ENCODE assay signal across 34 mouse cellular contexts in the genomic region with DNA sequence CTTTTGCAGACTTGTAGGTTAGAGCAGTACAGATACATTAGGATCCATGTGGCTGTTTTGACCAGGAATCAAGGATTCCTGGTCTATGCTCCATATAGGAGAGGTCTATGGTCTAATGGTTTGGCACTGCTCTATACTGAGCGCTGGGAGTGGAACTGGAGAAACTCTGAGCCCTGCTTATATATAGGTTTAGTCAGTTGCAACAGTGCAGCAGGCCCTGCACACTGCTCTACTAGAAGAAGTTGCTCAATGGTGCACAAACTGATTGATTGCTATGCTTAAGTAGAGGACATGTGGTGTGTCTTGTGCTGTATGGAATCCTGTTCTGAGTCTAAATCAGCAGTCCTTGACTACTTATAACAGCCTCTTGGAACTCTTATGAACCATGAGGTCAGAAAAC. TPM values are rescaled to one million over a fixed set of nuclear protein-coding genes. Genes with fewer than 3 reads are reported as not detected.
A peak's percentile ranks its signal among the peaks of the same experiment; 100 is the strongest.
DNase-seq lines count a peak whose midpoint lies in the region; ATAC-seq and TF ChIP-seq lines count a peak whose summit lies in the region.
"Had no signal": no experiment of that assay in that cellular context is flagged by ENCODE, and none has a peak within 500 bp of the region (broad histone marks: within the 10 kb centered on the region; RNA-seq: fewer than 3 reads in every experiment).

No protein-coding gene starts in this region.

- TF ChIP-seq CTCF in lung, postnatal 0 days (IDR thresholded peaks at IDR 0.05): no peak
- TF ChIP-seq CTCF in lung, adult 2 months (IDR thresholded peaks at IDR 0.05; ENCODE audit: insufficient read depth, low read length): no peak

- no peak for TF ChIP-seq POLR2A in lung, adult 2 months (IDR thresholded peaks at IDR 0.05; ENCODE audit: borderline replicate concordance, extremely low read depth, low read depth, low read length)

- no peak for ATAC-seq in heart, embryonic 11.5 days (replicated peaks; ENCODE audit: insufficient number of reproducible peaks, low FRiP score, low TSS enrichment)
- ATAC-seq in lung, postnatal 0 days: no peak
- peak; percentile 49 for ATAC-seq in megakaryocyte, adult 5-6 weeks (ENCODE audit: poor library complexity, severe bottlenecking)
- 0 out of 2 replicates have a peak, but pooled peaks have one; percentile 45 for ATAC-seq in monocyte, adult 5-6 weeks (replicated peaks; ENCODE audit: insufficient number of reproducible peaks, low FRiP score, low TSS enrichment, poor library complexity, severe bottlenecking)
- ATAC-seq: forebrain, embryonic 15.5 days; hindbrain, postnatal 0 days; inflammation-experienced regulatory T-cells, adult 6 months; Patski had no signal

- H3K4me1 ChIP-seq in heart, embryonic 11.5 days (ENCODE audit: control insufficient read depth, insufficient read depth, low read length): peaks cover 10% of the 10 kb centered on the region
- H3K4me1 ChIP-seq in lung, postnatal 0 days (ENCODE audit: insufficient read depth, low read depth, low read length): no peaks in the 10 kb centered on the region
- H3K4me1 ChIP-seq in lung, adult 2 months (ENCODE audit: control insufficient read depth, insufficient read depth, low read length): peaks cover 5% of the 10 kb centered on the region; the same call in 1 of the 2 replicates

- H3K9me3 ChIP-seq in heart, embryonic 11.5 days (replicated peaks; ENCODE audit: control insufficient read depth, low read length): no peaks in the 10 kb centered on the region
- no peaks in the 10 kb centered on the region for H3K9me3 ChIP-seq in lung, postnatal 0 days (ENCODE audit: low read length)
- H3K9me3 ChIP-seq: embryonic facial prominence, embryonic 10.5 days; embryonic facial prominence, embryonic 13.5 days; forebrain, embryonic 12.5 days; forebrain, embryonic 15.5 days; G1E; heart, embryonic 12.5 days; heart, embryonic 15.5 days; hindbrain, embryonic 10.5 days; hindbrain, embryonic 13.5 days had no signal

- H3K4me2 ChIP-seq in heart, embryonic 11.5 days: no peak overlapping the region
- no peak overlapping the region for H3K4me2 ChIP-seq in lung, postnatal 0 days (replicated peaks; ENCODE audit: low read depth, low read length)
- H3K4me2 ChIP-seq: embryonic facial prominence, embryonic 13.5 days; forebrain, embryonic 12.5 days; forebrain, embryonic 15.5 days; heart, embryonic 12.5 days; heart, embryonic 15.5 days; hindbrain, embryonic 13.5 days had no signal

- H3K27me3 ChIP-seq in heart, embryonic 11.5 days (ENCODE audit: control insufficient read depth, insufficient read depth, low read length): no peaks in the 10 kb centered on the region
- no peaks in the 10 kb centered on the region for H3K27me3 ChIP-seq in lung, postnatal 0 days (replicated peaks; ENCODE audit: insufficient read depth, low read length)
- H3K27me3 ChIP-seq: CH12.LX; embryonic facial prominence, embryonic 13.5 days; forebrain, embryonic 12.5 days; forebrain, embryonic 15.5 days; heart, embryonic 12.5 days; heart, embryonic 15.5 days; hindbrain, embryonic 13.5 days; Patski had no signal

- no peak overlapping the region for H3K4me3 ChIP-seq in heart, embryonic 11.5 days (ENCODE audit: low read depth, low read length)
- no peak overlapping the region for H3K4me3 ChIP-seq in lung, postnatal 0 days (ENCODE audit: low read depth, low read length)
- H3K4me3 ChIP-seq in lung, adult 2 months (replicated peaks; ENCODE audit: extremely low read depth, low read depth, low read length): no peak overlapping the region
- H3K4me3 ChIP-seq: embryonic facial prominence, embryonic 10.5 days; embryonic facial prominence, embryonic 13.5 days; erythroblast, embryonic 14.5 days; forebrain, embryonic 12.5 days; forebrain, embryonic 15.5 days; gastrocnemius, adult 2 months; heart, embryonic 12.5 days; heart, embryonic 15.5 days; hindbrain, embryonic 10.5 days; hindbrain, embryonic 13.5 days had no signal

- TF ChIP-seq EP300 in lung, postnatal 0 days (IDR thresholded peaks at IDR 0.05): no peak

- no peak overlapping the region for H3K27ac ChIP-seq in heart, embryonic 11.5 days (ENCODE audit: low read depth, low read length)
- no peak overlapping the region for H3K27ac ChIP-seq in lung, postnatal 0 days (ENCODE audit: low read length)
- H3K27ac ChIP-seq: embryonic facial prominence, embryonic 10.5 days; embryonic facial prominence, embryonic 13.5 days; forebrain, embryonic 12.5 days; forebrain, embryonic 15.5 days; gastrocnemius, adult 2 months; heart, embryonic 15.5 days; hindbrain, embryonic 10.5 days; hindbrain, embryonic 13.5 days; hindbrain, postnatal 0 days had no signal

- H3K36me3 ChIP-seq in heart, embryonic 11.5 days (ENCODE audit: control insufficient read depth, insufficient read depth, low read length): no peaks in the 10 kb centered on the region
- no peaks in the 10 kb centered on the region for H3K36me3 ChIP-seq in lung, postnatal 0 days (ENCODE audit: insufficient read depth, low read length)
- H3K36me3 ChIP-seq: embryonic facial prominence, embryonic 10.5 days; embryonic facial prominence, embryonic 13.5 days; forebrain, embryonic 12.5 days; forebrain, embryonic 15.5 days; heart, embryonic 12.5 days; heart, embryonic 15.5 days; hindbrain, embryonic 10.5 days; hindbrain, embryonic 13.5 days had no signal

- H3K9ac ChIP-seq in heart, embryonic 11.5 days (ENCODE audit: low read depth, low read length): no peak overlapping the region
- no peak overlapping the region for H3K9ac ChIP-seq in lung, postnatal 0 days (replicated peaks; ENCODE audit: low read depth)
- H3K9ac ChIP-seq: embryonic facial prominence, embryonic 13.5 days; forebrain, embryonic 12.5 days; forebrain, embryonic 15.5 days; heart, embryonic 12.5 days; heart, embryonic 15.5 days; hindbrain, embryonic 13.5 days had no signal

- DNase-seq in heart, adult 11 months: peak; percentile 70
- peak; percentile 18 for DNase-seq in lung, postnatal 0 days (ENCODE audit: low spot score)
- no peak for DNase-seq in lung, adult 2 months
- no peak for DNase-seq in yolk sac, embryonic 10.5 days (ENCODE audit: low spot score)
- no peak for DNase-seq in testis, postnatal 10 days (ENCODE audit: low spot score)
- DNase-seq: adrenal gland, postnatal 10 days; adrenal gland, postnatal 36 days; B cell, adult 2 months; cerebellum, adult 11 months; cerebellum, adult 2 months; cerebellum, adult 9-11 months; cerebellum, postnatal 25 days; embryo, embryonic 11 days; gastrocnemius, adult 2 months; gastrocnemius, postnatal 14 days; heart, postnatal 10 days; heart, postnatal 36 days had no signal

- 93% methylated on average over 1 of the region's 1 CpGs for WGBS in heart, embryonic 11.5 days (ENCODE audit: insufficient replicate concordance)
- WGBS in lung, postnatal 0 days: 93% methylated on average over 1 of the region's 1 CpGs
- WGBS in lung, adult 2 months: 97% methylated on average over 1 of the region's 1 CpGs

RNA-seq across cellular contexts. Expression of gene Jarid2, which starts 31.5 kb away (rescaled TPM):
- 20.1 and 22.4 TPM in 2 replicates for polyA plus RNA-seq in heart, embryonic 11.5 days (2014; fragmentation: Nextera tagmentation; extraction: Ambion mirVana)
- 10.0 and 12.3 TPM in 2 replicates for polyA plus RNA-seq in lung, postnatal 0 days (2015; fragmentation: Nextera tagmentation; extraction: Ambion mirVana)
- polyA plus RNA-seq in lung, adult 2 months (2012; rRNA removed): 7.5 and 9.6 TPM in 2 replicates
- total RNA-seq in megakaryocyte, adult 5-6 weeks (2015): 49.1 and 49.2 TPM in 2 replicates
- total RNA-seq in megakaryocyte, adult 5-6 weeks (2017): 59.8 and 74.4 TPM in 2 replicates
- total RNA-seq in monocyte, adult 5-6 weeks (2017): 77.6 to 103 TPM (median 102 TPM) in 3 replicates

Comparison
In these comparisons a context has a peak if more than half of its experiments do, and no peak if none do; other contexts are left out.
1. DNase-seq: peak in heart, adult 11 months (single experiment) and lung, postnatal 0 days (single experiment); none in lung, adult 2 months (single experiment), yolk sac, embryonic 10.5 days (single experiment) and testis, postnatal 10 days (single experiment).
2. ATAC-seq: peak in megakaryocyte, adult 5-6 weeks (single experiment) and monocyte, adult 5-6 weeks (single experiment); none in heart, embryonic 11.5 days (single experiment) and lung, postnatal 0 days (single experiment).